Mouse (Mus musculus) cerebellum, adult 2 months (tissue): Measurements from ENCODE around the gene Arl13b. TPM values are rescaled to one million over a fixed set of nuclear protein-coding genes. Genes with fewer than 3 reads are reported as not detected.

Experiments used
- DNase-seq, 2 experiments: peaks; one replicate each; pipeline ENCODE4 v3.0.0; 2021
- H3K27ac ChIP-seq: fragments of 200-500 bp; 2 replicates; pipeline ENCODE4 v1.5.1; 2012; ENCODE audit warnings: low read length, control low read depth, inconsistent platforms; ENCODE audit not compliant: insufficient read depth
- H3K27me3 ChIP-seq: fragments of 200-500 bp; 2 replicates; pipeline ENCODE4 v1.6.1; 2012; ENCODE audit warnings: inconsistent platforms, mild to moderate bottlenecking, low read length, moderate library complexity; ENCODE audit not compliant: control insufficient read depth, insufficient read depth
- H3K4me1 ChIP-seq: fragments of 200-500 bp; 2 replicates; pipeline ENCODE4 v1.6.1; 2011; ENCODE audit warnings: low read length; ENCODE audit not compliant: control insufficient read depth, insufficient read depth
- H3K4me3 ChIP-seq: fragments of 200-500 bp; replicated peaks from 2 replicates; pipeline ENCODE3; 2011; ENCODE audit warnings: mild to moderate bottlenecking, low read depth, low read length, control low read depth; ENCODE audit not compliant: insufficient read depth
- CTCF ChIP-seq: fragments of 200-500 bp; IDR thresholded peaks from 2 replicates; pipeline ENCODE4 v1.5.1; 2011; ENCODE audit warnings: low read depth, mild to moderate bottlenecking, control low read depth, low read length, moderate library complexity, borderline replicate concordance; ENCODE audit not compliant: insufficient read depth
- POLR2A ChIP-seq: fragments of 200-500 bp; IDR thresholded peaks from 2 replicates; pipeline ENCODE4 v1.6.1; 2011; ENCODE audit warnings: low read length, control low read depth, borderline replicate concordance; ENCODE audit not compliant: insufficient read depth
- WGBS: fragments of 180-500 bp; shearing (Covaris S2); methylation state at CpG from one replicate; pipeline ENCODE4 v1.1.7; 2018; 5-methylcytosine and 5-hydroxymethylcytosine counted together
- polyA plus RNA-seq: library from polyadenylated mRNA; depleted of rRNA; stranded (reverse); fragments of >200 nt; gene quantifications from 2 replicates; pipeline ENCODE4 v1.2.3, GENCODE M21; 2012

Gene Arl13b
- polyA plus RNA-seq, 1 experiment, result 10.7 TPM

- Histone ChIP-seq H3K4me3 (no peak overlapping the region), H3K27ac (no peak overlapping the region), H3K27me3 (no peaks in the 10 kb centered on the region), H3K4me1 (no peaks in the 10 kb centered on the region; the same call in 1 of the 2 replicates)
- WGBS, result 63% methylated on average over 5 of the region's 5 CpGs
- no peak for TF ChIP-seq CTCF
- TF ChIP-seq POLR2A, result no peak
- DNase-seq, result no peak
Measured at GRCm38 (mm10) chr16:62782229-62782628, 64.6 kb downstream of the Arl13b start.

DNA sequence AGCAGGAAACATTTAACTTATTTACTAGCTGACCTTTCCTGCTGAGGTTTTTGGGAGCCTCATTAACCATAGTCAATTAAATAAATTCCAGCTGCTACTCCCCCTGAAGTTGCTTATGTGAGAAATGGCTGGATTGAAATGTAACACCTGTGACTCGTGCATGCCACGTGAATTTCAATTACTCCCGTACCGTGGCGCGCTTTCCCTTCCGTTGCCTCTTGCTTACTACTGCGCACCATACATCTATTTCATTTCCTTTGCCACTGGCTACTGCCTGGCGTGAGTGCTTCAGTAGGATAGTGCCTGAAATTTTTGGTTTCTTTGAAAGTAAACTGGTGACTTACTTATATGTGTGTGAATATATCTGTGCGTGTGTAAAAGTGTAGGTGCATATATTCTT, 68.6 kb downstream of the Arl13b start:
- no peak overlapping the region for H3K4me3 ChIP-seq
- no peak overlapping the region for H3K27ac ChIP-seq
- H3K27me3 ChIP-seq, result no peaks in the 10 kb centered on the region
- WGBS, result 86% methylated on average over 10 of the region's 10 CpGs
- DNase-seq, result no peak
- no peak for TF ChIP-seq POLR2A
- no peak for TF ChIP-seq CTCF
- H3K4me1 ChIP-seq, result no peaks in the 10 kb centered on the region

GRCm38 (mm10) chr16:62776034-62776433, 70.8 kb downstream of the Arl13b start:
- no peaks in the 10 kb centered on the region for H3K27me3 ChIP-seq
- no peak for DNase-seq
- H3K4me3 ChIP-seq, result no peak overlapping the region
- 67% methylated on average over 11 of the region's 11 CpGs for WGBS
- TF ChIP-seq CTCF (no peak), POLR2A (no peak)
- no peak overlapping the region for H3K27ac ChIP-seq
- H3K4me1 ChIP-seq, result no peaks in the 10 kb centered on the region

GRCm38 (mm10) chr16:62773462-62773861, 73.4 kb downstream of the Arl13b start:
- no peak for DNase-seq

GRCm38 (mm10) chr16:62758340-62758739, 88.5 kb downstream of the Arl13b start:
- WGBS, result 98% methylated on average over 2 of the region's 2 CpGs
- Histone ChIP-seq H3K4me1 (no peaks in the 10 kb centered on the region), H3K27me3 (no peaks in the 10 kb centered on the region), H3K27ac (no peak overlapping the region), H3K4me3 (no peak overlapping the region)
- TF ChIP-seq POLR2A (no peak), CTCF (no peak)
- DNase-seq, result no peak

More at GRCm38 (mm10) chr16:62773462-62773861, 73.4 kb downstream of the Arl13b start:
- no peak overlapping the region for H3K4me3 ChIP-seq
- WGBS, result 66% methylated on average over 4 of the region's 4 CpGs
- 0 out of 2 replicates have a peak, but pooled peaks have one; percentile 9 for TF ChIP-seq CTCF
- no peak for TF ChIP-seq POLR2A
- no peaks in the 10 kb centered on the region for H3K4me1 ChIP-seq
- H3K27me3 ChIP-seq, result no peaks in the 10 kb centered on the region
- H3K27ac ChIP-seq, result no peak overlapping the region

DNA sequence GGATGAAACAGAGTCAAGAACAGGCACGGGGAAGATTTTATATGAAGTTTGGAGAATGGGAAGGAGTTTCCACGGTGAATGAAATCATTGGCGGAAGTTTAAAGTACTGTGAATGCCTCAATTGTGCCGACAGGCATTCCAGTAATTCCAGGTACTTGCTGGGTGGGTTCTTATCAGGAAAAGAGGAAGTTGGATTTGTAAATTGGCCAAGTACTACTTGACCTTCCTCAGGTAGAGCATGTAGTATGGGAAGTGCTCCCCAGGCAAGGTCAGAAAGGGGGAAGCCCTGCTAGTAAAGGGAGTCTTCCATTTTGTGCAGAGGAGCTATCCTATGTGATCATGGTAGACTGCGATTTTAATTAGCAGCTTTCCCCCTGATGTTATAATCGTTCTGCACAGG, 91.5 kb downstream of the Arl13b start:
- H3K4me3 ChIP-seq, result no peak overlapping the region
- 90% methylated on average over 6 of the region's 6 CpGs for WGBS
- no peaks in the 10 kb centered on the region for H3K4me1 ChIP-seq
- H3K27me3 ChIP-seq, result no peaks in the 10 kb centered on the region
- no peak for TF ChIP-seq POLR2A
- TF ChIP-seq CTCF, result no peak
- no peak for DNase-seq
- no peak overlapping the region for H3K27ac ChIP-seq

DNA sequence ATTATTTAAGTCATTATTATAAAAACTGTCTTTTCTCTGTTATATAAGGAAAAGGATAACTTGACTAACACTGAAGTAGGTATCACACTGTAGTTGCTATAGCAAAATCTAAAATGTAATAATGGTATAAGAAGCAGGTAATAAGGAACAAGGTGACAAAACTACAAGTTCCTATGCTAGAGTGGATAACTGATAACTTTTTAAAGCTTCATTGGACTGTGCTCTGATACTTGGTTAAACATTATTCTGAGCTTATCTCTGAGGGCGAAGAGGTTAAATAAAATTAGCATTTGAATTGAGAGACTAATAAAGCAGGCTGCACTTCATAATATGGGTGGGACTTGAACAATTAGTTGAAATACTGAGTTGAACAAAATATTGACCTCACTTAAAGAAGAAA, 93.2 kb downstream of the Arl13b start:
- Histone ChIP-seq H3K4me3 (no peak overlapping the region), H3K27me3 (no peaks in the 10 kb centered on the region), H3K4me1 (no peaks in the 10 kb centered on the region), H3K27ac (no peak overlapping the region)
- TF ChIP-seq CTCF (no peak), POLR2A (no peak)
- 89% methylated on average over 1 of the region's 1 CpGs for WGBS
- DNase-seq, result no peak

DNA sequence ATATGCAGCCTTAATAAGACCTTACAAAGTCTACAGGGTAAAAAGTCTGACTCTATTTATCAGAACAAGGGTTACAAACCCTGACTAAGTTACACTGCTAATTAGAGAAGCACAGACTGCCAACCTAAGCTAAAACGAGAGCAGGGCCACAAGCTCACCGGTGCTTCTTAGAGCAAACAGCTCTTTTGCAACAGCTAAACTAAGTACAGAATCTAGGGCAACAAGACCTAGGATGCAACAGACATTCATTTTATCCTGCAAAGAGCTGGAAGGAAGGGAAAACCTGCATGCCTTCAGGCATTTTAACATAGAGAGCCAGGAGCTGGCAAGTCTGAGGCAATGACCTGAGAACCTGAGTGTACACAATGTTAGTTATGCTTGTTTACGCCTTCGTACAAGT, 93.8 kb downstream of the Arl13b start:
- Histone ChIP-seq H3K27ac (no peak overlapping the region), H3K4me1 (no peaks in the 10 kb centered on the region), H3K27me3 (no peaks in the 10 kb centered on the region), H3K4me3 (no peak overlapping the region)
- 89% methylated on average over 4 of the region's 4 CpGs for WGBS
- TF ChIP-seq POLR2A, result no peak
- no peak for TF ChIP-seq CTCF
- no peak for DNase-seq
